Mouse (Mus musculus): ENCODE measurements at regions not wholly inside any gene's neighbourhood (a gene's known extent, or its start where the extent isn't known, plus 50 kb on each side); places are given as distances from the start of the nearest gene placed in this dataset.

DNA sequence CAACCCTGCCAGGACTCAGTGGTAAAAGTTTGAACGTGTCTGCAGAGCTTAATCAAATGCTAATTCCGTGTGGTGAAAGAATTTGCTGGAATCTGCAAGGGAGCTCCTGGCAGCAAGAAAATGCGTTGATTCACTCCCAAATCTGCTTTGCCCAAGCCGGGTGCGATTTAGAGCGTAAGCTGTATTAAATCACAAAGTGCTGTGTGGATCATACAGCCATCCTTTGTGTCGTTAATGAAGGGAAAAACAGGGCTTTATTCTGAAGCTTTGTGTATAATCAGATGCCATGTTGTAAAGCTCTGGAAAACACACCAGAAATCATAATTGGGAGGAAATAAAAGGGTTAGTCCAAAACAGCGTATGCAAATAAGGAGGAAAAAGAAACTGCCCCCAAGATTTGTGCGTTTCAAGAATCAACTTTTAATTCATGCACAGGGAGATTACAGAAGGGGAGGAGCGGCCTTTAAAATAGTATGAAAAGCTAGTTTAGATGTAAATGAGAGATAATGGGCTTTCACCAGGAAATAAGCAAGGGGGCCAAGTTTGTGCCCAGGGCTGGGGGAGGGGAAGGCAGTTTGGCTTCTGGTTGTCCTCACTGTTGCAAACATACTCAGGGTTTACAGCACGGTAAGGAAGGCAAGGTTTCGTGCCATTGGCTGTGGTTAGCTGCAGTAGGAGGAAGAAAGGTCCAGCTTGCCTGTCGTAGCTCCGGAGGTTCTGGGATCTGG, 303.7 kb downstream of the H2al1j start:
- Histone ChIP-seq H3K27me3 (ENCODE audit: control insufficient read depth, insufficient read depth, low read length) (0 out of 2 replicates have a peak, but pooled peaks cover 2% of the 10 kb centered on the region), H3K4me1 (ENCODE audit: control insufficient read depth, insufficient read depth, low read length) (no peaks in the 10 kb centered on the region), H3K27ac (replicated peaks; ENCODE audit: low read depth, low read length) (no peak overlapping the region), H3K9ac (ENCODE audit: low read length) (peak overlapping the region; percentile 37; the same call in 1 of the 2 replicates), H3K4me3 (ENCODE audit: low read depth, low read length) (no peak overlapping the region), H3K36me3 (ENCODE audit: control insufficient read depth, insufficient read depth, low read length) (no peaks in the 10 kb centered on the region), H3K9me3 (ENCODE audit: control insufficient read depth, low read length) (no peaks in the 10 kb centered on the region), H3K4me2 (ENCODE audit: low read depth, severe bottlenecking) (peak overlapping the region; percentile 36; the same call in 1 of the 2 replicates)
- ATAC-seq (ENCODE audit: insufficient number of reproducible peaks, low FRiP score, low TSS enrichment, low read depth) (no peak), DNase-seq (ENCODE audit: low spot score) (peak; percentile 26)
- 18% methylated on average over 14 of the region's 14 CpGs for WGBS

DNA sequence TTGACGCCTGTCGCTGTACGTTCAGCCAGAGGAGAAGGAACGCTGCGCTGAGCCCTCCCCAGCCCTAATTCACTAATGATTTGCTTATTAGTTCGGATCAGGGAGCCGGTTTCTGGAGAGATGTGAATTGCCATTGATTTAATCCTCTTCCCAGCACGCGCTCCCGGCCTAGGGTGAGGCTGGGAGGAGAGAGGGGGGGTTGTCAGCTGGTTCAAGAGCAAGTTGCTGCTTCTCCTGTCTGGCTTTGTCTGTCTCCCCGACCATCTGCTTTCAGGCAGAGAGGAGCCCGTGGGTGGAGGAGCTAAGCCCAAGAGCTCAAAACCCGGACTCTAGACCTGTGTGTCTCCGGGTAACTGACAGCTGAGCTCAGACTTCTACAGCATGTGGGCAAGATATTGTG, 304.4 kb downstream of the H2al1j start:
- WGBS = 21% methylated on average over 14 of the region's 14 CpGs
- Histone ChIP-seq H3K9me3 (ENCODE audit: control insufficient read depth, low read length) (no peaks in the 10 kb centered on the region), H3K4me3 (ENCODE audit: low read depth, low read length) (no peak overlapping the region), H3K27ac (replicated peaks; ENCODE audit: low read depth, low read length) (no peak overlapping the region), H3K4me1 (ENCODE audit: control insufficient read depth, insufficient read depth, low read length) (no peaks in the 10 kb centered on the region), H3K9ac (ENCODE audit: low read length) (peak overlapping the region; percentile 37; the same call in 1 of the 2 replicates), H3K4me2 (ENCODE audit: low read depth, severe bottlenecking) (peak overlapping the region; percentile 36; the same call in 1 of the 2 replicates), H3K27me3 (ENCODE audit: control insufficient read depth, insufficient read depth, low read length) (0 out of 2 replicates have a peak, but pooled peaks cover 2% of the 10 kb centered on the region), H3K36me3 (ENCODE audit: control insufficient read depth, insufficient read depth, low read length) (no peaks in the 10 kb centered on the region)
- ATAC-seq (ENCODE audit: insufficient number of reproducible peaks, low FRiP score, low TSS enrichment, low read depth) = no peak
- no peak for DNase-seq (ENCODE audit: low spot score)

DNA sequence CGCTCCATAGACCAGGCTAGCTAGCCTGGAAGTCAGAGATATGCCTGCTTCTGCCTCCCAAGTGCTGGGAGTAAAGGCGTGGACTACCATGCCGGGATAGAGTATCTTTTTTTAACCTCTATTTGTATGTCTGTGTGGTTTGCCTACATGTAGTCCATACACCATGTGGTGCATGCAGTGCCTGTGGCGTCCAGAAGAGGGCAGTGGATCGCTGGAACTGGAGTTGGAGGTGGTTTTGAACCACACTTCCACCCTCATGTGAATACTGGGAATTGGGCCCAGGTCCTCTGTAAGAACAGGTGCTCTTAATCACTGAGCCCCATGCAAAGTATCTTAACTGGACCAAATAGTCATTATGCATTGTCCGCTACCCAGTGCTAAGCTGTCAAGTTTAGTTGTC, 306.2 kb downstream of the H2al1j start:
- Histone ChIP-seq H3K27ac (replicated peaks; ENCODE audit: low read depth, low read length) (no peak overlapping the region), H3K4me2 (ENCODE audit: low read depth, severe bottlenecking) (no peak overlapping the region), H3K4me3 (ENCODE audit: low read depth, low read length) (no peak overlapping the region), H3K36me3 (ENCODE audit: control insufficient read depth, insufficient read depth, low read length) (no peaks in the 10 kb centered on the region), H3K9ac (ENCODE audit: low read length) (no peak overlapping the region), H3K27me3 (ENCODE audit: control insufficient read depth, insufficient read depth, low read length) (0 out of 2 replicates have a peak, but pooled peaks cover 2% of the 10 kb centered on the region), H3K4me1 (ENCODE audit: control insufficient read depth, insufficient read depth, low read length) (no peaks in the 10 kb centered on the region), H3K9me3 (ENCODE audit: control insufficient read depth, low read length) (no peaks in the 10 kb centered on the region)
- WGBS = 59% methylated on average over 6 of the region's 6 CpGs
- DNase-seq (ENCODE audit: low spot score) = peak; percentile 51
- no peak for ATAC-seq (ENCODE audit: insufficient number of reproducible peaks, low FRiP score, low TSS enrichment, low read depth)

DNA sequence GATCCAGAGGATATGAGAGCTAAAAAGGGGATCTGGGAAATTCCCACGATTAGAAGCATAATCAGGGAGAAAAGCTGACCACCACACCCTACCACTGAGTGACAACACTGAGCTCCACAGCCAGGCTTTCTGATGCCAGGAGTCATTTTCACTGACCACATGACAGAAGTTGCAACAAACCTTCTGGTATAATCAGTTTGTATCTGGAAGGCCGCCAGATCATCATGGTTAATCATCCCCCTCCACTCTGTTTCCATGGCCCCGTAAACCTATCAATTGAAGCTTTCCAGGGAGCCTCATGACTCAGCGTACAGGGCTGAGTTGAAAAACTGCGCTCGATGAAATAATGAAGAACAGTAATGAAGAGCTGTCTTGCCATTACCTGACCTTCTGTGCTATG, 316.9 kb downstream of the H2al1j start:
- 77% methylated on average over 6 of the region's 6 CpGs for WGBS
- Histone ChIP-seq H3K36me3 (ENCODE audit: control insufficient read depth, insufficient read depth, low read length) (no peaks in the 10 kb centered on the region), H3K4me2 (ENCODE audit: low read depth, severe bottlenecking) (no peak overlapping the region), H3K9ac (ENCODE audit: low read length) (no peak overlapping the region), H3K27ac (replicated peaks; ENCODE audit: low read depth, low read length) (no peak overlapping the region), H3K4me3 (ENCODE audit: low read depth, low read length) (no peak overlapping the region), H3K27me3 (ENCODE audit: control insufficient read depth, insufficient read depth, low read length) (no peaks in the 10 kb centered on the region), H3K4me1 (ENCODE audit: control insufficient read depth, insufficient read depth, low read length) (no peaks in the 10 kb centered on the region), H3K9me3 (ENCODE audit: control insufficient read depth, low read length) (no peaks in the 10 kb centered on the region)
- DNase-seq (ENCODE audit: low spot score) (no peak), ATAC-seq (ENCODE audit: insufficient number of reproducible peaks, low FRiP score, low TSS enrichment, low read depth) (no peak)

DNA sequence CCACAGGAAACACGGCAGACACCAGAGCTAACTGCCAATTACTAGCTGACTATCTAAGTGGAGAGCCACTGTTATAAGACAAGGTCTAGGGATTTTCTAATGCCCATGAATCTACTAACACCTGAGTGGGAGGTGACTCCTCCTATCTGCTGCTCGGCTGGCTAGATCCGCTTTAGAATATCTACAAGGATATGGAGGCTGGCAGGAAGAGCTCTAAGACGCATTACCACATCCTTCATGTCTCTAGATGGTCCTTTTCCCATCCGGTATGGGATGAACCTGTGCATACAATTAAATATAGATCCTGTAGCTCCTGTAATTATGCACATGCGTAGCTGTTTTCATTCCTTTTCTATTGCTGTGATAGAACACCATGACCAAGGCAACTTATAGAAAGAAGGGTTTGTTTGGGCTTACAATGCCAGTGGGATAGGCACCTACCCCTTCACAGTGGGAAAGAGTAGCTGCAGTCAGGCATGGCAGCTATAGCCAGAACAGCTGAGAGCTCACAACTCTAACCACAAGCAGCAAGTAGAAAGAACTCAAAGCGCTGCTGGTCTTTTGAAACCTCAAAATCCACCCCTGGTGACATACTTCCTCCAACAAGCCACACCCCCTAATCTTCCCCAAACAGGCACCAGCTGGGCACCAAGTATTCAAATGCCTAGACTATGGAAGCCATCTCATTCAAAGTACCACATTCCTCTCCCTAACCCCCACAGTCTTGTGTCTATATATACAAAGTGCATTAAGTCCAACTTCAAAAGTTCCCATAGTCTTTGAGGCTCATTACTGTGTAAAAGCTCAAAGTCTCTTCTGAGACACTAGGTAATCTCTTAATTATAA, 319.3 kb downstream of the H2al1j start:
- 91% methylated on average over 7 of the region's 7 CpGs for WGBS
- H3K4me2 ChIP-seq (ENCODE audit: low read depth, severe bottlenecking) = no peak overlapping the region
- H3K36me3 ChIP-seq (ENCODE audit: control insufficient read depth, insufficient read depth, low read length) = no peaks in the 10 kb centered on the region
- H3K9me3 ChIP-seq (ENCODE audit: control insufficient read depth, low read length) = no peaks in the 10 kb centered on the region
- H3K4me1 ChIP-seq (ENCODE audit: control insufficient read depth, insufficient read depth, low read length) = no peaks in the 10 kb centered on the region
- ATAC-seq (ENCODE audit: insufficient number of reproducible peaks, low FRiP score, low TSS enrichment, low read depth) (no peak), DNase-seq (ENCODE audit: low spot score) (no peak)
- H3K27ac ChIP-seq (replicated peaks; ENCODE audit: low read depth, low read length) = no peak overlapping the region
- no peak overlapping the region for H3K9ac ChIP-seq (ENCODE audit: low read length)
- H3K27me3 ChIP-seq (ENCODE audit: control insufficient read depth, insufficient read depth, low read length) = no peaks in the 10 kb centered on the region
- no peak overlapping the region for H3K4me3 ChIP-seq (ENCODE audit: low read depth, low read length)

DNA sequence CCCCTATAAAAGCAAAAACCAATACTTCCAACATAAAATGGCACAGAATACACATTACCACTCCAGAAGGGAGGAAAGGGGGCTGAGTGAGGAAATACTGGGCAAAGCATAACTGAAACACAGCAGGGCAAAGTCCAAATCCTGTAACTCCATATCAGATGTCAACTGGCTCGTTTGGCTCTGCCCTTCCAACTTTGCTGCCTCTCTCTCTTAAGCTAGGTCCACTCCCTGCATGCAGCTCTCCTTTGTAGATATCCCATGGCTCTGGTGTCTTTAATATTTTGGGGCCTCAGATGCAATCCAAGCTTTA, 319.9 kb downstream of the H2al1j start:
- H3K27ac ChIP-seq (replicated peaks; ENCODE audit: low read depth, low read length) = no peak overlapping the region
- 48% methylated on average over 1 of the region's 1 CpGs for WGBS

DNA sequence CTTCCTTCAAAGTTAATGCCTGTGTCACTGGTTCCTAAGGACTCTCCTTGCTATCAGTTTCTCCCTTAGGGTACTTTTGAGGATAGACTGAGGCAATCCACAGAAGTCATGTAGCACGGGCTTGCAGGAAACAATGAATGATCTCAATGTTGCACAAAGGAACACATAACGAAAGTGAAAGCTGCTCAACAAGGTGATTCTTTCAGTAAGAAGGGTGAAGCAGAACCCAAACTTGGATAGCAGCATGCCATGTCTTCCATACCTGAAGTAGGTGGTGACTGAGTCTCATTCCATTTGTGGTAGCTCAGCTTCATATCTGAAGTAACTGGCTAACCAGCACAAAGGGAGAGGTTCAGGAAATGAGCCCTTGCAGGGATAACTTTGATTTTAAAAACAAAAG, 325.7 kb downstream of the H2al1j start:
- ATAC-seq (ENCODE audit: insufficient number of reproducible peaks, low FRiP score, low TSS enrichment, low read depth) (no peak), DNase-seq (ENCODE audit: low spot score) (no peak)
- no peaks in the 10 kb centered on the region for H3K4me1 ChIP-seq (ENCODE audit: control insufficient read depth, insufficient read depth, low read length)
- H3K27me3 ChIP-seq (ENCODE audit: control insufficient read depth, insufficient read depth, low read length) = no peaks in the 10 kb centered on the region
- H3K4me2 ChIP-seq (ENCODE audit: low read depth, severe bottlenecking) = no peak overlapping the region
- no peak overlapping the region for H3K4me3 ChIP-seq (ENCODE audit: low read depth, low read length)
- no peak overlapping the region for H3K9ac ChIP-seq (ENCODE audit: low read length)
- WGBS = 86% methylated on average over 2 of the region's 2 CpGs
- H3K27ac ChIP-seq (replicated peaks; ENCODE audit: low read depth, low read length) = no peak overlapping the region
- H3K36me3 ChIP-seq (ENCODE audit: control insufficient read depth, insufficient read depth, low read length) = no peaks in the 10 kb centered on the region
- H3K9me3 ChIP-seq (ENCODE audit: control insufficient read depth, low read length) = no peaks in the 10 kb centered on the region

More for the DNA sequence above, 319.9 kb downstream of the H2al1j start:
- Histone ChIP-seq H3K27me3 (ENCODE audit: control insufficient read depth, insufficient read depth, low read length) (no peaks in the 10 kb centered on the region), H3K9me3 (ENCODE audit: control insufficient read depth, low read length) (no peaks in the 10 kb centered on the region), H3K4me2 (ENCODE audit: low read depth, severe bottlenecking) (no peak overlapping the region), H3K36me3 (ENCODE audit: control insufficient read depth, insufficient read depth, low read length) (no peaks in the 10 kb centered on the region), H3K9ac (ENCODE audit: low read length) (no peak overlapping the region), H3K4me3 (ENCODE audit: low read depth, low read length) (no peak overlapping the region), H3K4me1 (ENCODE audit: control insufficient read depth, insufficient read depth, low read length) (no peaks in the 10 kb centered on the region)
- DNase-seq (ENCODE audit: low spot score) (no peak), ATAC-seq (ENCODE audit: insufficient number of reproducible peaks, low FRiP score, low TSS enrichment, low read depth) (no peak)

DNA sequence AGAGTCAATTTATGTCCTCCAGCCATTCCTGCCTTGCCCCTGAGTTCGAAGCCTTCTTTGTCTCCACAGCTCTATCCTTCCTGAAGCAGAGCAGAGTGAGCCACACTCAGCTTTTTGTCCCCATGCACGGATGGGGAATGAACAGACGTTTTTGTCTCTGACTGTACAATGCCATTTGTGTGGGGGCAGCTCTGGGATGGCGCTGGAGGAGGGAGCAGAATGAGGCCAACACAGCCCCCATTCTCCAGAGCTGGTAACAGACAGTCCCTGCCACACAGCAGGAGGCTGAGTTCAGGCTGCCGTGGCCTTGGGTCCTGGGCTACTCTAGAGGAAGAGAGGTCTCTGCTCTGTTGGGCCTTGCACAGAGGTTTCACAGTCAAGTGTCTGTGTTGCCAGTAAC, 327.4 kb downstream of the H2al1j start:
- ATAC-seq (ENCODE audit: insufficient number of reproducible peaks, low FRiP score, low TSS enrichment, low read depth) (no peak), DNase-seq (ENCODE audit: low spot score) (no peak)
- H3K4me1 ChIP-seq (ENCODE audit: control insufficient read depth, insufficient read depth, low read length) = no peaks in the 10 kb centered on the region
- H3K4me2 ChIP-seq (ENCODE audit: low read depth, severe bottlenecking) = no peak overlapping the region
- no peaks in the 10 kb centered on the region for H3K36me3 ChIP-seq (ENCODE audit: control insufficient read depth, insufficient read depth, low read length)
- WGBS = 66% methylated on average over 5 of the region's 5 CpGs
- H3K9ac ChIP-seq (ENCODE audit: low read length) = no peak overlapping the region
- H3K4me3 ChIP-seq (ENCODE audit: low read depth, low read length) = no peak overlapping the region
- H3K27me3 ChIP-seq (ENCODE audit: control insufficient read depth, insufficient read depth, low read length) = no peaks in the 10 kb centered on the region
- H3K9me3 ChIP-seq (ENCODE audit: control insufficient read depth, low read length) = no peaks in the 10 kb centered on the region
- H3K27ac ChIP-seq (replicated peaks; ENCODE audit: low read depth, low read length) = no peak overlapping the region
